25 mouse cellular contexts compared by ENCODE assay signal in the genomic region with DNA sequence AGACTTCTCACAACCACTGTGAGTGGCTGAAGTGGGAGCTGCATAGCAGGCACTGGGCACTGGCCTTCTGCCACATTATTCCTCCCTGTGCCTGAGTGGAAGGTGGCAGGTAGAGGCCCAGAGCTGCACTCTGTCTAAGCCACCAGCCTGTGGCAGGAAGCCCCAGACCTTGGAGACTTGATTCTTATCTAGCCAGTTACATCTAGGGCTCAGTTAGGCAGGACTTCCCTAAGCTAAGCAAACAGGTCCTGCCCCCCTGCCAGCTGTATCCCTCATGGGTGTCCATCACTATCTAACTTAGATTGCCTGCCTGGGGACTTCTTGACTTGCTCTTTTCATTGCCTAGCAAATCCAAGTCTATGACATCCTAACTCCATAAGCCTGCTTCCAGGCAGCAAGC.
A peak's percentile ranks its signal among the peaks of the same experiment; 100 is the strongest.
DNase-seq lines count a peak whose midpoint lies in the region; ATAC-seq and TF ChIP-seq lines count a peak whose summit lies in the region.
"Had no signal": no experiment of that assay in that cellular context is flagged by ENCODE, and none has a peak within 500 bp of the region (broad histone marks: within the 10 kb centered on the region; RNA-seq: fewer than 3 reads in every experiment).

No protein-coding gene starts in this region.

- H3K27me3 ChIP-seq in midbrain, embryonic 10.5 days (ENCODE audit: low read depth, poor library complexity, severe bottlenecking): no peaks in the 10 kb centered on the region
- H3K27me3 ChIP-seq in midbrain, postnatal 0 days (ENCODE audit: insufficient read depth, low read length): no peaks in the 10 kb centered on the region
- H3K27me3 ChIP-seq: heart, embryonic 15.5 days; limb, embryonic 15.5 days; Patski had no signal

- no peak overlapping the region for H3K4me3 ChIP-seq in midbrain, embryonic 10.5 days
- H3K4me3 ChIP-seq in midbrain, postnatal 0 days (ENCODE audit: low read depth, low read length): no peak overlapping the region
- H3K4me3 ChIP-seq: forebrain, embryonic 10.5 days; heart, embryonic 15.5 days; layer of hippocampus, adult 2 months; limb, embryonic 15.5 days had no signal

- H3K4me1 ChIP-seq in midbrain, embryonic 10.5 days: no peaks in the 10 kb centered on the region
- no peaks in the 10 kb centered on the region for H3K4me1 ChIP-seq in midbrain, postnatal 0 days (ENCODE audit: insufficient read depth, low read length)
- H3K4me1 ChIP-seq: forebrain, embryonic 10.5 days; limb, embryonic 15.5 days had no signal

- no peak overlapping the region for H3K4me2 ChIP-seq in midbrain, postnatal 0 days (ENCODE audit: low read depth, low read length, poor library complexity, severe bottlenecking)
- H3K4me2 ChIP-seq: heart, embryonic 15.5 days; limb, embryonic 15.5 days had no signal

- H3K9me3 ChIP-seq in midbrain, embryonic 10.5 days (replicated peaks): no peaks in the 10 kb centered on the region
- no peaks in the 10 kb centered on the region for H3K9me3 ChIP-seq in midbrain, postnatal 0 days (ENCODE audit: low read length)
- H3K9me3 ChIP-seq: forebrain, embryonic 10.5 days; heart, embryonic 15.5 days; limb, embryonic 15.5 days had no signal

- ATAC-seq in midbrain, postnatal 0 days (ENCODE audit: low FRiP score): no peak
- peak; percentile 68 for ATAC-seq in common myeloid progenitor, adult 5-6 weeks (replicated peaks; ENCODE audit: low read depth, poor library complexity, severe bottlenecking)
- ATAC-seq: forebrain, postnatal 0 days; hindbrain, embryonic 16.5 days; intestine, postnatal 0 days; midbrain, embryonic 16.5 days; Patski had no signal

- DNase-seq in midbrain, embryonic 10.5 days (ENCODE audit: low spot score): no peak
- no peak for DNase-seq in midbrain, postnatal 0 days (ENCODE audit: low spot score)
- DNase-seq in naive thymus-derived CD4-positive, alpha-beta T cell, adult 2 months (ENCODE audit: low read depth): peak; percentile 38
- peak; percentile 58 for DNase-seq in thymus, postnatal 4 days
- no peak for DNase-seq in cerebellum, adult 18-20 months
- DNase-seq in liver: no peak
- no peak for DNase-seq in gastrocnemius, postnatal 25 days
- DNase-seq: cerebellum, adult 11 months; cerebellum, postnatal 10 days; forebrain, postnatal 0 days; gastrocnemius, postnatal 14 days; heart, postnatal 4 days; kidney, postnatal 25 days; layer of hippocampus, postnatal 36 days; lung, postnatal 4 days had no signal

- no peak for TF ChIP-seq CTCF in midbrain, postnatal 0 days (IDR thresholded peaks at IDR 0.05)

- H3K36me3 ChIP-seq in midbrain, embryonic 10.5 days: no peaks in the 10 kb centered on the region
- no peaks in the 10 kb centered on the region; the same call in 1 of the 2 replicates for H3K36me3 ChIP-seq in midbrain, postnatal 0 days (ENCODE audit: insufficient read depth, low read length)
- H3K36me3 ChIP-seq: forebrain, embryonic 10.5 days; heart, embryonic 15.5 days; limb, embryonic 15.5 days had no signal

- no peak overlapping the region for H3K9ac ChIP-seq in midbrain, postnatal 0 days (replicated peaks; ENCODE audit: low read length, poor library complexity, severe bottlenecking)
- H3K9ac ChIP-seq: forebrain, postnatal 0 days; heart, embryonic 15.5 days; limb, embryonic 15.5 days had no signal

- 0 out of 2 replicates have a peak overlapping the region, but pooled peaks have one; percentile 6 for H3K27ac ChIP-seq in midbrain, embryonic 10.5 days (replicated peaks)
- no peak overlapping the region for H3K27ac ChIP-seq in midbrain, postnatal 0 days (ENCODE audit: low read depth, low read length)
- H3K27ac ChIP-seq: forebrain, embryonic 10.5 days; layer of hippocampus, adult 2 months; limb, embryonic 15.5 days; stomach, postnatal 0 days had no signal

Comparison
In these comparisons a context has a peak if more than half of its experiments do, and no peak if none do; other contexts are left out.
1. DNase-seq: peak in naive thymus-derived CD4-positive, alpha-beta T cell, adult 2 months (single experiment) and thymus, postnatal 4 days (single experiment); none in midbrain, embryonic 10.5 days (single experiment), midbrain, postnatal 0 days (single experiment), cerebellum, adult 18-20 months (0 of 2), liver (single experiment) and gastrocnemius, postnatal 25 days (single experiment).